Mouse (Mus musculus) cerebellum, postnatal 14 days (tissue): ENCODE results near the gene Kdr.
A peak's percentile ranks its signal among the peaks of the same experiment; 100 is the strongest.
"Not testable (repeated sequence)": the region's sequence is repeated elsewhere in the genome, so short reads cannot be mapped to it uniquely, and the experiment has no call there.

Experiments
- DNase-seq, 2 experiments: peaks; one replicate each; pipeline ENCODE4 v3.0.0; 2021; ENCODE audit warnings: mixed read lengths in 2 of 2

Gene Kdr

DNA sequence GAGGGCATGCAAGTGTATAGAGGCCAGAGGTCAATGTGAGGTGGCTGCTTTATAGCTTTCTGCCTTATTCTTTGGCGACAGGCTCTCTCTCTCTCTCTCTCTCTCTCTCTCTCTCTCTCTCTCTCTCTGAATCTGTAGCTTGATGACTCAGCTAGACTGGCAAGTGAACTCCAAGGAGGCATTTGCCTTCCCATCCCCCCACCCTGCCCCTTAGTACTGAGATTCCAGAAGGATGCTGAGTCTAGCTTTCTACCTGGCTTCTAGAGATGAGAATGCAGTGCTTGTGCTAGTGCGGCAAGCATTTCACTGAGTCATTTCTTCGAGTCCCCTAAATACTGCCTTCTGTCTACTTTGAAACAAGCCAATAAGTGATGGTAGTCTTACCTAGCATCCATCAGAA is 21.7 kb downstream of the Kdr start:
- DNase-seq, result no peak

DNA sequence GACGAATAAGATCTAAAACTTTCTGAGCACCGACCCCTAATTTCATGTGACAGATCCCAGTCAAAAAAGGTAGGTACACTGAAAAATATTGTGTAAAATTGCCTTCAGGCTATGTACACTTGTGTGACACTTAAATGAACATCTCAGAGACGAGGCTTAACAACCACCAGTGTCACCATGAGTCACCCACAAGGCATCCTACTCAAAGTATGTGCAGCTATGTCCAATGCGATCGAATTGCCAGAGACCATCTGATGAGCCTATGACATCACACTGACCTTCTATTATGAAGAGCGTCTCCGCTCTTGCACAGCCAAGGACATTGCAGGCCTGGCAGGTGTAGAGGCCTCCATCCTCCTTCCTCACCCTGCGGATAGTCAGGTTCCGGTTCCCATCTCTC is 22.4 kb downstream of the Kdr start:
- no peak for DNase-seq

DNA sequence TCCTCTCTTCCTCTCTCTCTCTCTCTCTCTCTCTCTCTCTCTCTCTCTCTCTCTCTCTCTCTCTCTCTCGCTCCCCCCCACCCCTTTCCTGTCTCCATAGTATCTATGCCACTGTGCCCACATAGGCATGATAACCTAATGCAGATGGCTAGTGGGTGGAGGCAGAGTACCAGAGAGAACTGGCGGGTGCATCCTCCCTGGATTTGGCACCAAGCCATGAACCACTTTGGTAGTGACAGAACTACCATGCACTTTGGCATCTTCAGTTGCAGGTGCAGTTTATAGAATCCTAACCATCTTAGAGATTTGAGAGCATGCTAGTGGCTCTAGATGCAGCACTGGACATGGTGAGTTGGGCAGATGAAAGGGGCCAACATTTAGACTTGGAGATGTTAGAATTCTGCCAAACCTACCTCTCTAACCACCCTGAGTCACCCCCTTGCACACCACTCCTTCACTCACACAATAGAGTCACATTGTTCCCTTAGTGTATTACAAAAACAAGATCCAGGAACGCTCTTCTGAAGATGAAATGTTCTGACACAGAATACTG is 23.4 kb downstream of the Kdr start:
- peak; percentile 44 to 66 for DNase-seq

DNA sequence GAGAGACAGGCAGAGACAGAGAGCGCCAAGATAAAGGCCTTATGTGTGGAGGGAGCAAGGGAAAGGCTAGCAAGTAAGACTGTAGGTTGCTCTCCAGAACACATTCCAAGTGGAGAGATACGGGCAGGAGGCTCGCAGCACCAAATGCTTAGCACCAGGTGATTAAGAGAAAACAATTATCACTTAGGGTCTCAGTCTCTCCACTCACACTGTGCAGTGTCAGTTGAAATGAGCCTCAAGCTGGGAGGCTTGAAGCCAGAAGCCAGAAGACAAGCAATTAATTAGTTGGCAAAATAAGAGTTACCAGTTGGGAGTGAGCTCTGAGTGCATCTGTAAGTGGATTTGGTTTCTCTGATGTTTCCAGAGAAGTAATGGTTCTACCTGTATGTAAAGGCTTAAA is 24.0 kb downstream of the Kdr start:
- DNase-seq, result peak; percentile 50 to 63

DNA sequence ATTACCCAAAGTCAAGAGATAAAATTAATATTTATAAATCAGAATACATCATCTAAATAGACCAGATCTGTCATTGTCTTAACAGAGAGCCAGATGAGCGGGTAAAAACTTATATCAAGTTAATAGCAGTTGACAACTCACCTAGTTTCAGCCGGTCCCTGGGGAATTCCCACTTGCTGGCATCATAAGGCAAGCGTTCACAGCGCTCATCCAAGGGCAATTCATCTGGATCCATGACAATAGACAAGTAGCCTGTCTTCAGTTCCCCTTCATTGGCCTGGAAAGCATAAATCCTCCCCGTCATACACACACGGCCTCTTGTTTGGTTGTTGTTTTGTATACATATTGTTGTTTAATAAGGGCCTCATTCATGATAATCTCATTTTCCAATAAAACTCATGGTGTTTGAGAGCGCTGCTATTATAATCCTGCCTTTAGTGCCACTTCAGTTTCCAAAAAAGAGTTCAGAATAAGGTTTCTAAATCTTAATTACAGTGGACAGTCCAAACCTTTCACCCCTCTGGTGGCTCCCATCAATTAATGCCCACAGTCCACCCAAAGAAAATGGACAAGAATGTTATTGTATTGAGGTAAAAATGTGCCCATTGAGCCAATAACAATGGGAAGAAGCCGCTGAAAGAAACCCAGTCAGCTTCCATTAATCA is 26.0 kb downstream of the Kdr start:
- DNase-seq, result no peak

DNA sequence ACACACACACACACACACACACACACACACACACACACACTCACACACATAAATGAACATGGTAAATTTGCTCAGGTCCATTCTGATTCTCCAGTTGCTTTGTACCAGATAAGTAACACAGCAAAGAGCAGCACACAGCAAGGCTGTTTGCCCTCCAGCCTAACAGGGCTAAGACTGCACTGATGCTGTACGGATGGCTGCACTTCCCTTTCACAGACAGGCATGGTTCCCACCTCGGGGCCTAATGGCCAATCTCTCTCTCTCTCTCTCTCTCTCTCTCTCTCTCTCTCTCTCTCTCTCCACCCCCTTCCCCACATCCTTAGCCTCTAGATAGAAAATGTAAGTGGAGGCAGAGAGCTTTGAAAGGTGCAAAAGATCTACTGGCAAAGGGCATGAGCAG is 27.4 kb downstream of the Kdr start:
- DNase-seq, result peak in 1 of 2 experiments; percentile 11

DNA sequence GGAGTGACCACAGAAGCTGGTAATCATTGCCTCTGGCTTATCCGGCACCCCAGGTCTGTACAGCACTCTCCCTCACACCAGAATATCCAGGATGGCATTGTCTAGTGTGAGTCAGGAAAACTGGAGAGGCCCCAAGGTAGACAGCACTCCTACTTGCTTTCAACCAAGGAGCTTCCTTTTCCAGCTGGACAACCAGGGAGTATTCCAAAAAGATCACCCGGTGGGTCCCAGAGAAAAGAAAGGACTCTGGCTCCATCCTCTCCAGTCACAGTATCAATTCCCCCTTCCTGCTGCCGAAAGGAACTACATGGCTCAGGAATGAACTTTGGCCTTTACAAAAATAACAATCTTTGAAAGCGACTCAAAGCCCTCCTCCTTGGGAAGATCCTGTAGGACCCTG is 32.9 kb downstream of the Kdr start:
- no peak for DNase-seq

DNA sequence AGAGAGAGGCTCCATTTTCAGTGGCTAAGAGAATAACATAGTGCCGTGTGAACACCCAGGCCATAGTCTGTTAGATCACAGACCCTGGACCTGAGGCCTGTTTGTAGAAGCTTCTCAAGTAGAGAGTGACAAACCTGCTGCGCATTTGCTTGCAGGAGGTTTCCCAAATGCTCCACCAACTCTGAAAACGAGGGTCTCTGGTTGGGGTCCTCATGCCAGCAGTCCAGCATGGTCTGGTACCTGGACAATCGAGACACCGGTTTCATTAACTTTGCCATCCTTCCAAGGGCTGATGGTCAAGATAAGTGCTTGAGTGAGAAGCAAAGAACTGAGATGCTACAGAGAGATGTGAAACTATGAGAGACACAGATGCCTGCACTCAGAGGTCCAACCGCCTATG is 35.0 kb downstream of the Kdr start:
- no peak for DNase-seq

DNA sequence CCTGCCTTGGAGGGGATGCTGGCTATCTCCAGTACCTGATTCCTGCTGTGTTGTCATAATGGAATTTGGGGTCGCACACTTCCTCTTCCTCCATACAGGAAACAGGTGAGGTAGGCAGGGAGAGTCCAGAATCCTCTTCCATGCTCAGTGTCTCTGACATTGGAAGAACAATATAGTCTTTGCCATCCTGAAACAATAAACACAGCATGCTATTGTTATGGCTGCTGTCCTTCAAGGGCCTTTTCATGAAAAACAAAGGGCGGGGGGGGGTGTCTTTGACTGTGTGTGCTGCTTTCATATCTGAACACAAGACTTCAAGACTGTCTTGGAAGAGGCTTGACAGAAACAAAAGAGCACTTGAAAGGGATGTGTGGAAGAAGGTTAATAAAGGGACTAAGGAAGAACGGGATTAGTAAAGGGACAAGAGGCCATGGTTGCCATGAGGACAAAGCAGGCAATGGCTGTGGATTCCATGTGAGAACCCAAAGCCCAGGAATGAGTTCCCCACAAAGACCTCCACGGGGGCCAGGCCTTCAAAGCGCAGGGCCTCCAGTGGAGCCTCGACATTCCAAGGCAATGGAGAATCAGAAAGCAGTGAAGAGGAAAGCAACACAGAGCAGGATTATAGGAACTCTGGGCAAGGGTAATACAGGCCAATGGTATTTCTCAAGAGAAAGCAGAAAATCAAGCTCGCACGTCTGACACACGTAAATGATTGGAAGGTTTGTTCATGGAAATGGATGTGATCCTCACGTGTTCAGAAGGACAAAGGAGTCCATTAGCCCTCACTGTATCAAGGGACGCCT is 36.3 kb downstream of the Kdr start:
- no peak for DNase-seq

DNA sequence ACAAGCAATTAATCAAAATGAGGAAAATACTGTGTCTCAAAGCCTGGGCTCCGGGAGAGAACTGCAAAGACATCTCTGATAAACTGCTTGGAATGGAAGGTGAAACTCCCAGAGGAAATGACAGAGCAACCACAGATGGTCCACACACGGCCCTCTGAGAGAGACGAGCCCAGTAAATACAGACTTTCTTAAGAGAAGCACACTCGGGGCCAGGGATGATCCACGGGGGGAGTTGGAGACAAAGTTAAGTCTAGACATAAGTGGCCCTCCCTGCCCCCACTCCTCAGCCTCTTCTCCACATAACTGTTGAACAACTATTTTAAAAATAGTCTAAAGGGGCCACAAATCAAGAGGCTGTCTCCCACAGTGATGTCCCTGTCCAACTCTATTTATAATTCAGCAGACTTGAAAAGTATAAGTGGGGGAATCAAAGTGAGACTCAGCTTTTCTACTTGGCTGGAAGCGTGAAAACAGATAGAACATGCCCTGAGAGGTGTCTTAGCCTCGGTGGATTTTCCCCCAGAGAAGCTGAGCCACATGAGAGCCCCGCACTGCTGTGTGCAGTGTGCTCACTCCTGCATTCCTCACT is 39.0 kb downstream of the Kdr start:
- no peak for DNase-seq

DNA sequence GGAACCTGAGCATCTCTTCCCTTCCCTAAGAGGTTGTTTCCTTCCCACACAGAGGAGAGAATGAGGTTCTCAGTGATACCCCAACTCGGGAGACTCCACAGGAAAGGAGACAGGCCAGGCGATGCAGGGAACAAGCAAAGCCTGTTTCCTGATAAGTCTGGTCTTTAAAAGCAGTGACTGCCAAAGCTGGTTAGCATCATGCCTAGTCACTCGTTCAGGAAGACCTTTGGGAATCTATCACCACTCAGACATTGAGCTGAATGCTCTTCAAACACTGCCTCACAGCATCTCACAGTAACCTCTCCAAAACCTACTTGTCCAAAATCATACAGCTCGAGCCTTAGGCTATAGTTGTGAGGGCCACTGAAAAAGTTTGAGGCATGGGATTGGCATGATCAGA is 40.2 kb downstream of the Kdr start:
- DNase-seq, result no peak

DNA sequence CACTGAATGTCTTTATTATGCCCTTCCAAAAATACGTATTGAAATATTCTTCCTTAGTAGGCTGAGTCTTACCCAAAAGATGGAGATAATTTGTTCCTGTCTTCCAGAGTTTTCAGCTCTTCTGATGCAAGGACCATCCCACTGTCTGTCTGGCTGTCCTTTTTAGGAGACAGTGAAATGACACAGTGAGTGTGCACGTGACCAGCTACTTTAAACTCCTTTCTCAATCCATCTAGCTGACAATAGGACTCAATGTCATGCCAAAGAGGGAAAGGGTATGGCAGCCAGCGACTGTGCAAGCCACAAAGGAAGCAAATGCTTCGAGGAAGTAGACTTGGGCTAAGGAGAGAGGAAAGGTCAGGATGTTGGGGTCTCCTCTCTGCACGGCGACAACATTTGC is 42.0 kb downstream of the Kdr start:
- DNase-seq, result no peak

DNA sequence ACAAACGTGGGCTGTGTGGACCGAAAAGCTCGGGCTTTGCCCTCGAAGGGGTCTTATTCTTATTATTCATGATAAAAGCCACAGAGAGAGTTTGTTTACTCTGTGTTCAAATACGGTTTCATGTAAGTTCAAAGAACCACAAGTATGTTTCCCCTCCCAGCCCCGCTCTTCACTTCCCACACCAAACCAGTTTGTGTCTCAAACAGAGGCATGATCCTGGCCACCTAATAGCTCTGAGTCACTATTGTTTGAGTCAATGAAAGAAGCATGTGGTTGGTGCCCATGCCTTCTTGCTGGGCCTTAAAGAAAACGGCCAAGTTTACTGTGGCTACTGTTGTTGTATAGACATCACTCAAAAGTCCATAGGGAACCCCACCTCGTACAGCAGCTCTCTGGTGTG is 43.0 kb downstream of the Kdr start:
- DNase-seq, result no peak

DNA sequence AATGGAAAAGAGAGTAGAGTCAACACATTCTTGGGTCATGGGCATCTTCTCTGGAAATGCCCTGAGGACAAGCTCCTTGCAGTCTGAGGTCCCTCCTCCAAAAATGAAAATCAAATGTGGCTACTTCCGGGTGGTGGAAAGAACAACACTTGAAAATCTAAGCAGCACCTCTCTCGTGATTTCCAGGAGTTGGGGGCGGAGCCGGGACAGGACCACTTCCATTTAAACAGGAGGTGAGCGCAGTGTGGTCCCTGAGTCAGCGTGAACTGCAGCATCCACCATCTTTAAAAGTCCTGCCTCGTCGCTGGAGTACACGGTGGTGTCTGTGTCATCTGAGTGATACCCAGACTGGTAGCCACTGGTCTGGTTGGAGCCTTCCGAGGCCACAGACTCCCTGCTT is 44.1 kb downstream of the Kdr start:
- no peak for DNase-seq

DNA sequence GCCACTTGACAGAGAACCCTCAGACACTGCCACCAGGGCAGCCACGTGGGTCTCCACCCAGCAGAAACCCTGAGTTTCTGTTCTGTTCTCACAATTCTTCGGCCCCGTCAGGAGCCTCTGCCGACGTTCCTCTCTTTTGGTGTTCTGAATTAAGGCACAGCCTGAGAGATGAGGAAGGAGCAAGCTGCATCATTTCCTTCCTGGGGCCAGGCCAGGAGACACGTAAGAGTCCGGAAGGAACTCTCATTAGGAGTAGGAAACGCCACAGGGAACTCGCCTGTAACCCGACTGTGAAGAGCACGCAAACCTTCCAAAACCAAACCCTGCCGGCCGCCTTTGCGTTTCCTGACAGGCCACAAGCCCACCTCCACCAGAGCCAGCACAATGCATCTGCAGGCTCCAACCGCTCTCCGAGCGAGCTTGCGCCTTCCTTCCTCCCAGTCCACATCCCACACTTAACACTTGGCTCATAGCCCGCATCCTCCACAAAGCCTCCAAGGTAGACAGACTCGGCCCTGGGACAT is 44.7 kb downstream of the Kdr start:
- no peak for DNase-seq

DNA sequence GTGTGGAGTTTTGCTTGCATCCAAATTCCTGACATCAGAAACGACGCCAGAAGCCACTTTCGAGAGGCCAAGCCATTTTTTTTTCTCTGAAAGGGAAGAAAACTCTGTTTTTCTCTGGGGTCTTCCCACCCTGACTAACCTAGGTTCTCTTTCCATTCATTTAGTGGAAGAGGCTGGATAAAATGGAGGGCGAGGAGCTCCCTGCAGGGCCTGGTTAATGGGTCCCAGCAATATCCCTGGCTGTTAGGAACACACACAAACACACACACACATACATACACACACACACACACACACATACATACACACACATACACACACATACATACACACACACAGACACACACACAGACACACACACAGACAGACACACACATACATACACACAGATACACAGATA is 46.8 kb downstream of the Kdr start:
- DNase-seq, result not testable (repeated sequence)

DNA sequence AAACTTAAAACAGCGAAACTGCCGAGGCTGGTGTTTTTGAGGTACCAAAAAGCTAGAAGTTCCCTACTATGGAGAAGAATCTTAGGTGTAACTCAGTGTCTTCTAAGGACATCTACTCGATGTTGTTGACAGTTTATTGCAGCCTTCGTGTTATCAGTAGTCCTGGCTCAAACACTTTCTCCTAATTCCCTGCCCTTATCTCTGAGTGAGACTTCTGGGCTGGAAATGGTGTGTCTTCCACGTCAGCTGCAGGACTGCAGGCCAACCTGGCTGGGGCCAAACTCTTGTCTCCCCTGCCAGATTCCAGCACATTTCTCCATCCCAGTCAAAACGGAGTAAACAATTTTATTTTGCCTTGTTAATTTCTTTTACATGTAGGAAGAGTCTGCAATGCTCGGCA is 48.3 kb downstream of the Kdr start:
- no peak for DNase-seq

DNA sequence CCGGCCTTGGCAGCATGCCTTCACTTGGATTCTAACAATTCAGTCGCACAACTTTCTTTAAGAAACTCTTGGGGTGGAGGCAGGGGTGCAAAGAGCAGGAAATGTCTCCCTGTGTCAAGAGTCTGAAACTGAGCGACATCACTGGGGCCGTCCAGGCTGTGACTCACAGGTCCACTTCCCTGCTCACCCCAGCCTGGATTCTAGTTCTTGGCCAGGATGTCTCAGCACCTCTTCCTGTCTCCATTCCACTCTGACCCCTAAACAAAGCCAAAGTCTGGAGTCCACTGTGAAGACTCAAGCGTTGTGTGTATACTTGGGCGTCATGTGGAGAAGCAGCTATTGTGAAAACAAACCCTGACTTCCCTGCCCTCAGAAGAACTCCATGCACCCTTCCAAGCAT is 55.6 kb downstream of the Kdr start:
- DNase-seq, result no peak

DNA sequence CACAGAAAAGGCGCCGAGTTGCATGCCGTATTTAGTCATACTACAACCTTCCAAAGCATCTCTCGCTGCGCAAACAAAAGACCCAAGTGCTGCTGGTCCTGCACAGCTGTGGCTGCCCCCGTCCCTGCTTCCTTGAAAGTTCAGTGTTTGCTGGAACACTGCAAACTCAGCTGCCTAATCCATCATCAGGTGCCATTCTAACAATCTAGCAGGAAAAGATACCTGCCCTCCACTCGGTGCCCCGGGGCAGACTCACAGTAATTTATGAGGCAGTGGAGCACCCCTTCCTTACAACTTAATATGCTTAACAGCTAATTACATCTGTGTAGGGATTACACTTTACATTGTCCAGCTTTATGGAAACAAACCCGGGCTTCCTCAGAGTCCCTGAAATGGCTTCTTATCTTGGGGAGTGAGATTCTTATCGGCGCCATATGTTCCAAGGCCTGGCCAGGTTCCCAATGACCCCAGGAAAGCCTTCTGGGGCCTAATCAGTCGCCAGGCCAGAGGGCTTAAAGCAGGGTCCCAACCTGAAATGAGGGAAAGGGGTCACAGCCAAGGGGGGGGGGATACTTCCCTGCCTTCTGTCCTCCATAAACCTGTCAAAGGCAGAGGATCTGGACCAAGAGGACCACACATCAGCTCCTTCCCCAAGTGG is 56.4 kb downstream of the Kdr start:
- DNase-seq, result no peak

DNA sequence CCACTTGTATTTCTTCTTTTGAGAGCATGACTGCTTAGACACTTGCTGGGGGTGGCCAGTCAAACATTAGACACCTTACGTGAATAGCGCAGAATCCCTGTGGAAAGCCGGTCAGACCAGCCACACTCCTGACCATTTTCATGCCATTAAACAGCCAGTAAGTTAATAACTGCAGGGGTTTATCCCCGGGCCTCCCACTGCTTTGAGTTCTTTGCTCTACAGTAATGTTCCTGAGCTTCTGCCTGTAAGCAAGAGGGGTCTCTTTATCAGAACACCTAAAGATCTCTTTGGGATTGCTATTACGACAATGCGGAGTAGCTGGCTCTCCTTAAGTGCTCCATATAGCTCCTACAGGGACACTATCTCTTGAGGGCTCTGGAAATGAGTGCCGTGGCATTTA is 58.7 kb downstream of the Kdr start:
- DNase-seq, result no peak

DNA sequence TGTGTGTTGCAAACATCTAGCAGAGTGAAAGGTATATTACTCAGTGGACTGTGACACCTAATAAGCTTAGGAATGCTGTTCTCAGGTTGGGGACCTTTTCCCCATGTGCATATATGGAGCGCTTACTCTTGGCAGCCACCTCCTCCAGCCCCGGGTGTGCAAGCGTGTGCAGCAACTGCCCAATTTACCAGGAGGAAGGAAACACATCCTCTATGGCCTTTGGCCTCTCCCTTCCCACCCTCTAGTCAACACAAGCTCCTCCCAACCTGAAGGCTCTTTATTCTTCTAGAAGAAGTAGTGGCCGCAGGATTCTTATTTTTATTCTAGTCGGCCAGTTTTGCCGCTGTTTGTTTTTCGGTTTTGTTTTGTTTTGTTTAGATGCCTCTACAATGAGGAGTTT is 60.1 kb downstream of the Kdr start:
- DNase-seq, result no peak

DNA sequence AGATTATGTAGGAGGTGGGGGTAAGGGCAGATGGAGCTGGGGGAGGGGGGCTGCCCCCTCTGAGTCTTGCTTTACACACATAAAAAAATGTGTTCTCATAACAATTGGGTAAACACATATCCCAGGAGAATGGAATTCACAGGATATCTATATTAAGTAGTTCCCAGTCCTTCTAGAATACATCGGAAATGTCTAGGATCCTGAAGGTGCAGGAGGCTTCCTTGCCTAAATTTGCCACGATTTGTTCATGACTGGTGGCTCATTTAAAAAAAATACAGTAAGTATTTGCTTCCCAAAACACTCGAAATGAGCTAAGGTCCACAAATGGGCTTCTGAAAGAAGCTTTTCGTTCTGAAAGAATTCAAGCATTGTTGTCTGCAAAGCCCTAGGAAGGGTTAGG is 61.0 kb downstream of the Kdr start:
- no peak for DNase-seq

DNA sequence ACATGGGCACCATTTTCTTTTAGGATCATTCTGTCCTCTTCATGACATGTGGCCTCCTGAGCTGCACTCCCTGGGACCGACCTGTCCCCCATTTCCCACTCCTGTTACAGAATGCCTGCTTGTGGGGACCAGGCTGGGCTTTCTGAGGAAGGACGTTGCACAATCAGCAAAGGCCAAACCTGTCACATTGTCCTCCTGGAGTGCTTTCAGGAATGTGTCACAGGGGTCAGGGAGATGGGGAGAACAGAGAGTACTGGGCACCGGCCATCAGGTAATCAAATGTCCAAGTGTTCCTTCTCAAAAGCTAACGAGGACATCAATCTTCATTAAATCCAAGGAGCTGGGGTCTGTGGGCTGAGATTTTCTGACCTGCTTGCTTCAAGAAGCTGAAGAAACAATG is 72.2 kb downstream of the Kdr start:
- DNase-seq, result no peak
